Mouse (Mus musculus) midbrain, embryonic 16.5 days (tissue): ENCODE measurements around the gene Ttc28. TPM values are rescaled to one million over a fixed set of nuclear protein-coding genes. Genes with fewer than 3 reads are reported as not detected.
A peak's percentile ranks its signal among the peaks of the same experiment; 100 is the strongest.

Source experiments
- ATAC-seq: fragments of 200-750 bp; cut with Nextera tagmentation; 2 replicates; pipeline ENCODE4 v1.8.0; 2017; ENCODE audit warnings: moderate TSS enrichment
- H3K27ac ChIP-seq: fragments of 300-500 bp; sonication (generic); 2 replicates; pipeline ENCODE4 v1.5.1; 2014; ENCODE audit warnings: mild to moderate bottlenecking, low read length, mixed read lengths
- H3K27me3 ChIP-seq: fragments of 300-500 bp; sonication (generic); 2 replicates; pipeline ENCODE4 v1.6.1; 2014; ENCODE audit warnings: low read depth, low read length, mixed read lengths; ENCODE audit not compliant: control insufficient read depth, insufficient read depth
- H3K36me3 ChIP-seq: fragments of 300-500 bp; sonication (generic); 2 replicates; pipeline ENCODE4 v1.6.1; 2014; ENCODE audit warnings: mild to moderate bottlenecking, low read length, moderate library complexity, mixed read lengths; ENCODE audit not compliant: control insufficient read depth, insufficient read depth
- H3K4me1 ChIP-seq: fragments of 300-500 bp; sonication (generic); 2 replicates; pipeline ENCODE4 v1.6.1; 2014; ENCODE audit warnings: mild to moderate bottlenecking, low read length, mixed read lengths; ENCODE audit not compliant: control insufficient read depth, insufficient read depth
- H3K4me2 ChIP-seq: fragments of 300-500 bp; sonication (generic); 2 replicates; pipeline ENCODE4 v1.6.1; 2014; ENCODE audit warnings: mild to moderate bottlenecking, low read length, mixed read lengths
- H3K4me3 ChIP-seq: fragments of 300-500 bp; sonication (generic); 2 replicates; pipeline ENCODE4 v1.5.1; 2014; ENCODE audit warnings: low read depth, mild to moderate bottlenecking, low read length, moderate library complexity, mixed read lengths
- H3K9ac ChIP-seq: fragments of 300-500 bp; sonication (generic); 2 replicates; pipeline ENCODE4 v1.6.1; 2014; ENCODE audit warnings: low read depth, low read length, mixed read lengths
- H3K9me3 ChIP-seq: fragments of 300-500 bp; sonication (generic); replicated peaks from 2 replicates; pipeline ENCODE4 v1.6.1; 2014; ENCODE audit warnings: mild to moderate bottlenecking, low read length, mixed read lengths; ENCODE audit not compliant: control insufficient read depth, poor library complexity, severe bottlenecking
- WGBS: fragments of 180-500 bp; shearing (Covaris S2); extraction: QIAGEN DNeasy Blood & Tissue Kit; methylation state at CpG from one replicate; pipeline ENCODE4 v1.1.7; 2014; 5-methylcytosine and 5-hydroxymethylcytosine counted together
- microRNA counts: library from miRNA; unstranded; fragments of <30 nt; microRNA quantifications from one replicate; lab custom pipeline; 2016
- microRNA-seq: library from miRNA; unstranded; fragments of <30 nt; microRNA quantifications from one replicate; pipeline ENCODE4, GENCODE M21; 2017
- polyA plus RNA-seq: library from polyadenylated mRNA; unstranded; fragments of >200 nt; fragmentation: Nextera tagmentation; extraction: Ambion mirVana; gene quantifications from 2 replicates; pipeline ENCODE4 v1.2.1, GENCODE M21; 2015

Gene Ttc28
- polyA plus RNA-seq, 1 experiment from 2014 or later: 16.6 TPM

GRCm38 (mm10) chr5:111329782-111330416 lies 450.3 kb downstream of the Ttc28 start:
- 0 out of 2 replicates have a peak, but pooled peaks cover 3% of the 10 kb centered on the region for H3K9me3 ChIP-seq
- peaks cover 19% of the 10 kb centered on the region for H3K4me1 ChIP-seq
- no peaks in the 10 kb centered on the region for H3K36me3 ChIP-seq
- peak overlapping the region; percentile 88 for H3K27ac ChIP-seq
- peak; percentile 61 for ATAC-seq
- 25% methylated on average over 10 of the region's 10 CpGs for WGBS
- peak overlapping the region; percentile 95 for H3K9ac ChIP-seq
- H3K27me3 ChIP-seq: no peaks in the 10 kb centered on the region
- peak overlapping the region; percentile 87 for H3K4me3 ChIP-seq
- H3K4me2 ChIP-seq: peak overlapping the region; percentile 78

GRCm38 (mm10) chr5:111330417-111331098 lies 451.0 kb downstream of the Ttc28 start, which contains the start of gene Pitpnb:
TSS of gene Pitpnb (plus strand) at chr5:111330763.
- H3K36me3 ChIP-seq: no peaks in the 10 kb centered on the region
- H3K4me3 ChIP-seq: peak within 1 kb of the TSS; percentile 87
- WGBS: 0% methylated on average over 62 of the region's 78 CpGs
- ATAC-seq: peak; percentile 99
- H3K9me3 ChIP-seq: 0 out of 2 replicates have a peak, but pooled peaks cover 3% of the 10 kb centered on the region
- H3K27ac ChIP-seq: peak within 1 kb of the TSS; percentile 88
- peak within 1 kb of the TSS; percentile 88 for H3K4me2 ChIP-seq
- no peaks in the 10 kb centered on the region for H3K27me3 ChIP-seq
- peaks cover 19% of the 10 kb centered on the region for H3K4me1 ChIP-seq
- H3K9ac ChIP-seq: peak within 1 kb of the TSS; percentile 95

- ATAC-seq: no peak
- H3K9ac ChIP-seq: peak overlapping the region; percentile 95
- H3K4me1 ChIP-seq: peaks cover 19% of the 10 kb centered on the region
- peaks cover 2% of the 10 kb centered on the region; the same call in 1 of the 2 replicates for H3K36me3 ChIP-seq
- no peaks in the 10 kb centered on the region for H3K9me3 ChIP-seq
- H3K4me3 ChIP-seq: peak overlapping the region; percentile 87
- no peaks in the 10 kb centered on the region for H3K27me3 ChIP-seq
- WGBS: 2% methylated on average over 14 of the region's 14 CpGs
- H3K4me2 ChIP-seq: peak overlapping the region; percentile 88
- H3K27ac ChIP-seq: peak overlapping the region; percentile 88
Observed at GRCm38 (mm10) chr5:111331099-111331435, 451.5 kb downstream of the Ttc28 start.

GRCm38 (mm10) chr5:111335939-111336691 lies 456.5 kb downstream of the Ttc28 start:
- Histone ChIP-seq H3K27ac (no peak overlapping the region), H3K36me3 (peaks cover 13% of the 10 kb centered on the region), H3K4me3 (no peak overlapping the region), H3K4me1 (peaks cover 14% of the 10 kb centered on the region), H3K4me2 (no peak overlapping the region), H3K27me3 (no peaks in the 10 kb centered on the region), H3K9me3 (no peaks in the 10 kb centered on the region), H3K9ac (no peak overlapping the region)
- no peak for ATAC-seq
- WGBS: 93% methylated on average over 8 of the region's 8 CpGs

MicroRNAs within 50 kb of the gene (microRNA counts, 519-probe panel; counts per million panel counts)
- 2,076 counts per million, percentile 53 among the panel's probes with 10 or more counts for microRNA mmu-miR-701 (lab: Ali Mortazavi, UCI)

Small RNA genes within 50 kb of the gene (microRNA-seq; reads per million reads assigned to microRNA genes)
- gene Mir701: 180 reads per million, percentile 59 among the genes with 10 or more reads in this experiment

Other genes starting within 250 kb of the Ttc28 start
- gene Noc4l, start 226.4 kb upstream of the Ttc28 start, polyA plus RNA-seq: 46.0 and 47.6 TPM in 2 replicates
- gene Ddx51, start 226.4 kb upstream of the Ttc28 start, polyA plus RNA-seq: 18.0 and 18.1 TPM in 2 replicates
- gene Ep400, start 109.1 kb upstream of the Ttc28 start, polyA plus RNA-seq: 51.6 and 52.6 TPM in 2 replicates
- 18.2 and 18.6 TPM in 2 replicates for gene Pus1, start 99.1 kb upstream of the Ttc28 start, polyA plus RNA-seq
- 29.9 and 31.5 TPM in 2 replicates for gene Ulk1, start 69.7 kb upstream of the Ttc28 start, polyA plus RNA-seq
- gene Hscb, start 40.0 kb upstream of the Ttc28 start, polyA plus RNA-seq: 7.7 and 8.7 TPM in 2 replicates
- gene Chek2, start 39.8 kb upstream of the Ttc28 start, polyA plus RNA-seq: 4.4 and 4.5 TPM in 2 replicates